Mouse (Mus musculus) ES-E14 (cell line): ENCODE results near the gene Chd1l.

ENCODE experiments used
- CHD2 ChIP-seq: IDR thresholded peaks from 2 replicates; pipeline ENCODE4 v1.6.1; 2014; ENCODE audit warnings: mild to moderate bottlenecking, low read depth, low read length, inconsistent platforms
- MAFK ChIP-seq: IDR thresholded peaks from 2 replicates; pipeline ENCODE4 v1.6.1; 2014; ENCODE audit warnings: mild to moderate bottlenecking, low read depth, low read length, inconsistent platforms; ENCODE audit not compliant: insufficient read depth

DNA sequence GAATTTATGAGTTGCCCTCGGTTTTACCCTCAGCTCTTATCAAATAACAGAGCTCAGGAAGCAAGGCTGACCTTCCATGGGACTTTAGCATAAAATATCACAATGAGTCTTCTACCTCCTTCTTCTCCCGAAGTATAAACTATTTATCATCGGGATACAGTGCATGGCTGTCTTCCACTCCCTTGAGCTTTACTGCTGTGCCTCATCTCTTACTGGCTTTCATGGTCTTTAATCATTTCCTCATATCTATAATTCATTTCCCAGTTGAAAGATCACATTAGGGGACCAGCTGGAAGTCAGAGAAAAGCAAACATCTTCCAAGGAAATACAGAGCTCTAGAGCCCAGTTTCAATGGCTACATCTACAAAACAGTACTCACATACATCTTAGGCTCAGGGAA lies 39.0 kb upstream of the Chd1l start:
- TF ChIP-seq MAFK (no peak), CHD2 (no peak)
